Mouse (Mus musculus): ENCODE measurements around the gene Chrnb4. TPM values are rescaled to one million over a fixed set of nuclear protein-coding genes. Genes with fewer than 3 reads are reported as not detected.

Chrnb4 gene
- 0.78 and 1.3 TPM in 2 replicates for polyA plus RNA-seq (2014; fragmentation: Nextera tagmentation; extraction: Ambion mirVana)

DNA sequence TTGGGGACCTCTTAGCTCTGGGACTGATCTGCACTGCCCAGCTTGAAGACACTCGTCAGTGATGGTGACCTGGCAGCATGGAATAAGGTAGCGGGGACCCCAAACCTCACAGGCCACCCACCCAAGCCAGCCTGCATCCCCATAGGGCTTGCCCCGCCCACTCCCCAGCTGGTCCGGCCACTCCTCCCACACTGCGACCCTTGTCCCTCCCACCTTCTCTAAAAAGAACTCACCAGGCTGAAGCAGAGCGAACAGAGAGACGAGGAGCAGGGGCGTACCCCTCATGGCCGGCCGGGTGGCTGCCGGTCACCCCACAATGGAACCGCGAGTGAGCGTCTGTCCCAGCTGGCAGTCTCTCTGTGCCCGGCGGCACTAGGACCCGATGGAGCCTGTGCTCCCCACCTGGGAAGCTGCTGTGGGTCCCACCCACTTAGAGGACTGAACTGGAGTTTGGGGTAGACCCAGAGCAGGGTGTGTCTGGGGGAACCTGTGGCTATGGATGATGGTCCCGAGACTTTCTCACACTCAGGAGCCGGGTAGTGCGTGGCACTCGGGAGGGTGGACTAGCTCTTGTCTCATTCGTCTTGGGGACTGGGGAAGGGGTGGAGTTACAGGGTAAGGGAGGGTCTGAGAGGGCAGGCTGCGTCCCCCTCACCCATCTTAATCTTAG lies at the start of gene Chrnb4:
TSS of gene Chrnb4 (minus strand) at position 569 of the 670 bp plus-strand sequence.
- H3K4me3 ChIP-seq (ENCODE audit: low read depth, low read length): peak within 1 kb of the TSS; percentile 50
- ATAC-seq (ENCODE audit: low read depth): peak; percentile 67

DNA sequence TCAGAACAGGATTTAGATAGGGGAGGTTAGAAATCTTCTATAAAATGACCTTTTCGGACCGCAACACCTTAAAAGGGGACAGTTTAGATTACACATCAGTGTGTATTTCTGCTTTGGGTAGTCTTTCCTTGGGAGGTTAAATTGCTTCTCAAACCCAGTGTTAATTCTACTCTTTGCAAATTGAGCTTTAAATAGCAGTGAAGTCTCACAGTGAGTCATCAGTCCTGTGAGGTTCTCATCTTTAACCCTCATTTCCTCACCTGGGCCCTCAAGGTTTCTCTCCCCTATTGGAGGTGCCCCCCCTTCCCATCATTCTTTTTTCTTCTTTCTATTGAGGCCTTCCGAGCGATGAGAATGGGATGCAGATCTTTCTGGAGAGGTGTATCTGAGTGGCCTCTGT lies 48.3 kb upstream of the Chrnb4 start:
- Histone ChIP-seq H3K4me3 (ENCODE audit: low read depth, low read length) (no peak overlapping the region), H3K27me3 (replicated peaks; ENCODE audit: control insufficient read depth, insufficient read depth, low read length) (no peaks in the 10 kb centered on the region), H3K36me3 (ENCODE audit: control insufficient read depth, insufficient read depth, low read length) (no peaks in the 10 kb centered on the region), H3K4me1 (ENCODE audit: control insufficient read depth, insufficient read depth, low read length) (no peaks in the 10 kb centered on the region), H3K9ac (ENCODE audit: low read depth, low read length) (no peak overlapping the region), H3K27ac (replicated peaks; ENCODE audit: low read depth, low read length) (no peak overlapping the region), H3K4me2 (ENCODE audit: low read depth, low read length) (no peak overlapping the region), H3K9me3 (ENCODE audit: control insufficient read depth, low read length) (no peaks in the 10 kb centered on the region)
- ATAC-seq (ENCODE audit: low read depth) (no peak), DNase-seq (ENCODE audit: low spot score) (no peak)
- WGBS: 95% methylated on average over 4 of the region's 4 CpGs

More for the DNA sequence above, at the start of gene Chrnb4:
- H3K9ac ChIP-seq (ENCODE audit: low read depth, low read length): peak within 1 kb of the TSS; percentile 62
- DNase-seq (ENCODE audit: low spot score): peak; percentile 34
- H3K9me3 ChIP-seq (ENCODE audit: control insufficient read depth, low read length): no peaks in the 10 kb centered on the region
- peaks cover 6% of the 10 kb centered on the region for H3K4me1 ChIP-seq (ENCODE audit: control insufficient read depth, insufficient read depth, low read length)
- H3K27ac ChIP-seq (replicated peaks; ENCODE audit: low read depth, low read length): no peak within 1 kb of the TSS
- no peaks in the 10 kb centered on the region for H3K36me3 ChIP-seq (ENCODE audit: control insufficient read depth, insufficient read depth, low read length)
- H3K4me2 ChIP-seq (ENCODE audit: low read depth, low read length): peak within 1 kb of the TSS; percentile 91
- no peaks in the 10 kb centered on the region for H3K27me3 ChIP-seq (replicated peaks; ENCODE audit: control insufficient read depth, insufficient read depth, low read length)
- WGBS: 1% methylated on average over 17 of the region's 23 CpGs

DNA sequence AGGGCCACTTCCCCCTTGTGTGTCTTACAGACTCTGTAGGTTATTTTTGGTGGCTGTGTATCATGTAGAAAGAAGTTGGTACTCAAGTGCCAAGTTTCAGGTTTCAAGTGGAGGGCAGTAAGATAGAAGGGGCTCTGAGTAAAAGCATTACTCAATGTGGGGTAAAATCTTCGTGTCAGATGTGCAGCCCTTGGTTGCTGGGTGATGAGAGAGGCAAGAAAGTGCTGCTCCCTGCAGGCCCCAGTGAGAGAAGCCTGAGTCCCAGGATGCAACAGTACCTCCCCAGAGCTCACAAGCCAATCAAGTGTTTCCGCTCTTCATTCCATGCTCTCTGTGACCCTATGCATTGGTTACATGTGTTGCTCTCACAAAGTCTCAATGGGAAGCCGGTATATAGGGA lies 47.5 kb upstream of the Chrnb4 start:
- 54% methylated on average over 3 of the region's 3 CpGs for WGBS
- ATAC-seq (ENCODE audit: low read depth): no peak
- Histone ChIP-seq H3K36me3 (ENCODE audit: control insufficient read depth, insufficient read depth, low read length) (no peaks in the 10 kb centered on the region), H3K4me3 (ENCODE audit: low read depth, low read length) (no peak overlapping the region), H3K27me3 (replicated peaks; ENCODE audit: control insufficient read depth, insufficient read depth, low read length) (no peaks in the 10 kb centered on the region), H3K4me2 (ENCODE audit: low read depth, low read length) (no peak overlapping the region), H3K4me1 (ENCODE audit: control insufficient read depth, insufficient read depth, low read length) (no peaks in the 10 kb centered on the region), H3K9ac (ENCODE audit: low read depth, low read length) (no peak overlapping the region), H3K27ac (replicated peaks; ENCODE audit: low read depth, low read length) (no peak overlapping the region), H3K9me3 (ENCODE audit: control insufficient read depth, low read length) (no peaks in the 10 kb centered on the region)
- DNase-seq (ENCODE audit: low spot score): no peak

DNA sequence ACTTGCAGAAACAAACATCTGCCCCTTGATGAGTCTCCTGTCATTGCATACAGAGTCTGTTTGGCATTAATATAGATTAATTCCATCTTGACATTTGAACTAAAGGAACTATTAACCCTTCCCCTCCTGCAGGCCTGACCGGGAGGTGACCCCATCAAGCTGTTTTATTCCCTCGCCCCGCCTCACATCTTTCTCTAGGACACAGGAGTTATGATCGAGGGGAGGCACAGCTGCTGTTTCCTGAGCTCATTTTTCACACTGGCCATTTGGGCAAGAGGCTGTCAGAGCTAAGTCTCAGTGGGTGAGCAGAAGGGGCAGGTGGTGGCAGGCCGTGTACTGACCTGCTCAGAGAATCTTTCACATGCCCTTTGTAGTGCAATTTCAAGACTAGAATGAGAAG lies 41.6 kb upstream of the Chrnb4 start:
- Histone ChIP-seq H3K9ac (ENCODE audit: low read depth, low read length) (no peak overlapping the region), H3K27me3 (replicated peaks; ENCODE audit: control insufficient read depth, insufficient read depth, low read length) (no peaks in the 10 kb centered on the region), H3K4me2 (ENCODE audit: low read depth, low read length) (no peak overlapping the region), H3K36me3 (ENCODE audit: control insufficient read depth, insufficient read depth, low read length) (no peaks in the 10 kb centered on the region), H3K27ac (replicated peaks; ENCODE audit: low read depth, low read length) (no peak overlapping the region), H3K9me3 (ENCODE audit: control insufficient read depth, low read length) (no peaks in the 10 kb centered on the region), H3K4me3 (ENCODE audit: low read depth, low read length) (no peak overlapping the region), H3K4me1 (ENCODE audit: control insufficient read depth, insufficient read depth, low read length) (no peaks in the 10 kb centered on the region)
- DNase-seq (ENCODE audit: low spot score) (peak; percentile 69), ATAC-seq (ENCODE audit: low read depth) (peak; percentile 47; the same call in 1 of the 2 replicates)
- WGBS: 15% methylated on average over 5 of the region's 5 CpGs

DNA sequence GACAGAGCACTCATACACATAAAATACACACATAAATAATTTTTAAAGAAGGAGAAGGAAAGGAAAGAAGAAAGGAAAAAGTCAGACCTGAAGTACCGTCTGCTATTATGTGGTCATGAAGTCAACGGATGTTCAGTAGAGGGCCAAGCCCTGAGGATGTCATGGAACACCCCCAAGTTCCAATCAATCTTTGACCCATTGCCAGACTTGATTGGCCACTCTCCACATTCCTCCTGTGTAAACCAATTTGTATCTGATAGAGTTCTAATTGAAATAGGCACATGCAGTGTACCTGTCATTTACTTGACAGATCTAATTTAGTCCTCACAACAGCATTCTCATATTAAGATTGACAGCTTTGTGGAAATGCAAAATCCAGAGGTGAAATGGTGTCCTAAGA lies 40.6 kb upstream of the Chrnb4 start:
- no peak for ATAC-seq (ENCODE audit: low read depth)

DNA sequence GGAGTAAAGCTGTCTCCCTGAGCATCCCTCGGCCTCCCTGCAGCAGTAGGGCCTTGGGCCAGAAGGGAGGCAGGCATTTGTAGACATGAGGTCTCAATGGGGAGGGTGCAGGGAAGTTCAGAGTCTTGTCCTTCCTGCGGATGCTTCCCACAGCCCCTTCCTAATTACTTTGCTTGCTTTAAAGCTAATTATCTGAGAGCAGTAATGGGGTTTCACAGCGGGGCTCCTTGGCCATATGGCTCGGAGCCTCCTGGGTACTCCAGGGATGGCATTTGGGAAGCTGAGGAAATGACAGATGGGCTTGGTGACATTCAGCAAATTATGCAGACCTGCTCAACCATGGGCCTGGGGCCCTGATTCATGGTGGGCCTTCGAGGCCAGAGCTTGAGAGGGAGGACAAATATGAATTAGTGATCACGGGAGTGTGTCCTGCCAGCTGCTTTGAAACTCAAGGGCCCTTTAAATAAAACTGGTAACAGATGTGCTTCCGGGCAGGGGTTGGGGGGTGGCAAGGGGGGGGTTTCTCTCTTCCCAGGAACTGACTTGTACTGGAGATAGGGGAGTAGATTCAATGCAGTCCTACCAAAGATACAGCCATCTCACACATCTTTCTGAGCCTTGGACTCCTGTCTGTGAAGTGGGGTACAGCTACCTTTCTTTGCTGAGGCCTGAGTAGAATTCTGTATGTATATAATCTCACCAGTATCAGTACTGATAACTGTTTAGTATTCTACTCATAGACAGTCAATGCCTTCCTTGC lies 34.8 kb upstream of the Chrnb4 start:
- Histone ChIP-seq H3K4me3 (ENCODE audit: low read depth, low read length) (no peak overlapping the region), H3K36me3 (ENCODE audit: control insufficient read depth, insufficient read depth, low read length) (no peaks in the 10 kb centered on the region), H3K9ac (ENCODE audit: low read depth, low read length) (no peak overlapping the region), H3K4me1 (ENCODE audit: control insufficient read depth, insufficient read depth, low read length) (peaks cover 4% of the 10 kb centered on the region; the same call in 1 of the 2 replicates), H3K27me3 (replicated peaks; ENCODE audit: control insufficient read depth, insufficient read depth, low read length) (no peaks in the 10 kb centered on the region), H3K9me3 (ENCODE audit: control insufficient read depth, low read length) (no peaks in the 10 kb centered on the region), H3K27ac (replicated peaks; ENCODE audit: low read depth, low read length) (no peak overlapping the region), H3K4me2 (ENCODE audit: low read depth, low read length) (no peak overlapping the region)
- WGBS: 15% methylated on average over 7 of the region's 7 CpGs
- DNase-seq (ENCODE audit: low spot score) (peak; percentile 65), ATAC-seq (ENCODE audit: low read depth) (peak; percentile 89)

More for the DNA sequence above, 40.6 kb upstream of the Chrnb4 start:
- no peaks in the 10 kb centered on the region for H3K36me3 ChIP-seq (ENCODE audit: control insufficient read depth, insufficient read depth, low read length)
- no peak overlapping the region for H3K4me2 ChIP-seq (ENCODE audit: low read depth, low read length)
- H3K4me3 ChIP-seq (ENCODE audit: low read depth, low read length): no peak overlapping the region
- H3K4me1 ChIP-seq (ENCODE audit: control insufficient read depth, insufficient read depth, low read length): no peaks in the 10 kb centered on the region
- H3K9ac ChIP-seq (ENCODE audit: low read depth, low read length): no peak overlapping the region
- WGBS: 75% methylated on average over 2 of the region's 2 CpGs
- no peaks in the 10 kb centered on the region for H3K27me3 ChIP-seq (replicated peaks; ENCODE audit: control insufficient read depth, insufficient read depth, low read length)
- H3K9me3 ChIP-seq (ENCODE audit: control insufficient read depth, low read length): no peaks in the 10 kb centered on the region
- no peak overlapping the region for H3K27ac ChIP-seq (replicated peaks; ENCODE audit: low read depth, low read length)
- no peak for DNase-seq (ENCODE audit: low spot score)

DNA sequence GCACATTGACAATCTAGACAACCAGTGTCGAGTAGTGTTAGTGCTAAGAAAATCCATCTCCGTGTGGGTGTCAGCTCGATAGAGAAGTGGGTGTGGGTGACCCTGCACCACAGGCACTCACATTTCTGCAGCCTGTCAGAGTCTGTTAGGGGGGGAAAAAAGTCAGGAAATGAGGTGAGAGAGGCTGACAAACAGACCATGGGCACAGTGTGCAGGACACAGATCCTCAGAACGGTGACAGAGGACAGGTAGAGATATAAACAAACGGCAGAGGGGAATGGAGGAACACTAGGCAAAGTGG lies 19.3 kb upstream of the Chrnb4 start:
- Histone ChIP-seq H3K4me2 (ENCODE audit: low read depth, low read length) (no peak overlapping the region), H3K4me3 (ENCODE audit: low read depth, low read length) (no peak overlapping the region), H3K27me3 (replicated peaks; ENCODE audit: control insufficient read depth, insufficient read depth, low read length) (no peaks in the 10 kb centered on the region), H3K9me3 (ENCODE audit: control insufficient read depth, low read length) (no peaks in the 10 kb centered on the region), H3K27ac (replicated peaks; ENCODE audit: low read depth, low read length) (no peak overlapping the region), H3K36me3 (ENCODE audit: control insufficient read depth, insufficient read depth, low read length) (no peaks in the 10 kb centered on the region), H3K4me1 (ENCODE audit: control insufficient read depth, insufficient read depth, low read length) (no peaks in the 10 kb centered on the region), H3K9ac (ENCODE audit: low read depth, low read length) (no peak overlapping the region)
- DNase-seq (ENCODE audit: low spot score): no peak
- no peak; the same call in 1 of the 2 replicates for ATAC-seq (ENCODE audit: low read depth)
- 17% methylated on average over 5 of the region's 5 CpGs for WGBS

DNA sequence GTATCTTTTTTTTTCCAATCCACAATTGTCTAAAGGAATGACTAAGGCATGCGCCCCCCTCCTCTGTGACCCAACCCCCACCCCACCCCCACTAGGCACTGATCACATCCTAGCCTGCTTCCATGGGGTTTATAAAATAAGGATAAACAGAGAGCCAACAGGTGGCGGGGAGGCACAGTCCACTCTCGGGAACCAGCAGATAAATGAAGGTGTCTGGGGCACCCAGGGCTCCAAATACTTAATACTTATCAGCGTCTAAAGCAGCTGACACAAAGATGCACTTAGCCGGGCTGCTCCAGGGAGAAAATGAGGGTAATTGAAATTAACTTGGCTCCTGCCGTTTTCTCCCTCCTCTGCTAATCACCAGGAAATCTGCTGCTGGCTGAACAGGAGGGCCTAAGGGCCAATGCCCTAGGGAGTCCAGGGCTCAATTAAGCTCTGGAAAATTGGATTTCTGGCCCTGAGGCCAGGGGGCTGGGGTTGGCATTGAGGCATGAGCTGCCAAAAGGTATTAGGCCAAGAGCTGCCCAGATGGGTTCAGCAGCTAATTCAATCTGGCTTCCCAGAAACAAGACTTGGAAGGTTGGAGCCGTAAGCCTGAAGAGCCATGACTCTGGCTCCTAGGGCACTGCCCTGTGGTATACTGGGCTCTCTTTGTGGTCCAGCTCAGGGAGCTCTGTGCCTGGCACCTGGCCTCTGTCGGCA lies 18.8 kb upstream of the Chrnb4 start:
- Histone ChIP-seq H3K9me3 (ENCODE audit: control insufficient read depth, low read length) (no peaks in the 10 kb centered on the region), H3K9ac (ENCODE audit: low read depth, low read length) (no peak overlapping the region), H3K27me3 (replicated peaks; ENCODE audit: control insufficient read depth, insufficient read depth, low read length) (no peaks in the 10 kb centered on the region), H3K36me3 (ENCODE audit: control insufficient read depth, insufficient read depth, low read length) (no peaks in the 10 kb centered on the region), H3K4me2 (ENCODE audit: low read depth, low read length) (no peak overlapping the region), H3K4me1 (ENCODE audit: control insufficient read depth, insufficient read depth, low read length) (no peaks in the 10 kb centered on the region), H3K4me3 (ENCODE audit: low read depth, low read length) (no peak overlapping the region), H3K27ac (replicated peaks; ENCODE audit: low read depth, low read length) (no peak overlapping the region)
- peak; percentile 83 for DNase-seq (ENCODE audit: low spot score)
- WGBS: 18% methylated on average over 8 of the region's 8 CpGs
- peak; percentile 90 for ATAC-seq (ENCODE audit: low read depth)
